Mouse (Mus musculus) G1E (cell line): ENCODE measurements around the gene Cacng8.

ENCODE experiments used
- CTCF ChIP-seq: IDR thresholded peaks from 2 replicates; pipeline ENCODE4 v1.5.1; 2012; ENCODE audit warnings: low read depth, low read length, inconsistent platforms, mixed read lengths
- GATA1 ChIP-seq: IDR thresholded peaks from 2 replicates; pipeline ENCODE4 v1.6.1; 2012; ENCODE audit warnings: borderline replicate concordance, low read length, inconsistent platforms, mixed read lengths
- GATA2 ChIP-seq: IDR thresholded peaks from 2 replicates; pipeline ENCODE4 v1.6.1; 2012; ENCODE audit warnings: low read depth, low read length, inconsistent platforms, borderline replicate concordance
- TAL1 ChIP-seq: conservative IDR thresholded peaks from 2 replicates; pipeline ENCODE4 v1.6.1; 2012; ENCODE audit warnings: low read depth, low read length, inconsistent platforms, mixed read lengths

DNA sequence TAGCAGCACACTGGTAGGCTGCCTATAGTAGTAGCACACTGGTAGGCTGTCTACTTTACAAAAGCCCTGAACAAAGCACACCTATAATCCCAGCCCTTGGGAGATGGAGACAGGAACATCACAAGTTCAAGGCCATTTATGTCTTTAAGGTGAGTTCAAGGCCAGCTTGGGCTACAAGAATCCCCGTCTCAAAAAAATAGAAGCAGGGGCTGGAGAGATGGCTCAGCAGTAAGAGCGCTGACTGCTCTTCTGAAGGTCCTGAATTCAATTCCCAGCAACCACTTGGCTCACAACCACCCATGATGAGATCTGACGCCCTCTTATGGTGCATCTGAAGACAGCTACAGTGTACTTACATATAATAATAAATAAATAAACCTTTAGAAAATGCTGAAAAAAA is 45.2 kb upstream of the Cacng8 start:
- no peak for TF ChIP-seq GATA1
- TF ChIP-seq CTCF = no peak
- no peak for TF ChIP-seq TAL1
- no peak for TF ChIP-seq GATA2
